Mouse (Mus musculus): Measurements from ENCODE around the gene Trpv2.

Gene Trpv2

GRCm38 (mm10) chr11:62630225-62630821 is 56.0 kb downstream of the Trpv2 start:
- DNase-seq = no peak

- no peak for DNase-seq
Observed at GRCm38 (mm10) chr11:62631138-62631537, 56.9 kb downstream of the Trpv2 start.

- no peak for DNase-seq
Observed at GRCm38 (mm10) chr11:62635406-62635805, 61.1 kb downstream of the Trpv2 start.

GRCm38 (mm10) chr11:62636105-62636839 is 62.0 kb downstream of the Trpv2 start:
- DNase-seq = no peak

- DNase-seq = no peak
Observed at GRCm38 (mm10) chr11:62636840-62637221, 62.5 kb downstream of the Trpv2 start.

- no peak for DNase-seq
Observed at GRCm38 (mm10) chr11:62637401-62637800, 63.1 kb downstream of the Trpv2 start.

- DNase-seq = no peak
Observed at GRCm38 (mm10) chr11:62637806-62638205, 63.5 kb downstream of the Trpv2 start.

GRCm38 (mm10) chr11:62638402-62638801 is 64.1 kb downstream of the Trpv2 start:
- DNase-seq = no peak

- DNase-seq = no peak
Observed at GRCm38 (mm10) chr11:62640378-62640777, 66.1 kb downstream of the Trpv2 start.

- no peak for DNase-seq
Observed at GRCm38 (mm10) chr11:62642023-62642844, 67.9 kb downstream of the Trpv2 start.

- DNase-seq = no peak
Observed at GRCm38 (mm10) chr11:62643011-62643631, 68.8 kb downstream of the Trpv2 start.

GRCm38 (mm10) chr11:62643681-62644363 is 69.5 kb downstream of the Trpv2 start:
- DNase-seq = no peak

- no peak for DNase-seq
Observed at GRCm38 (mm10) chr11:62644602-62645336, 70.5 kb downstream of the Trpv2 start.

GRCm38 (mm10) chr11:62645337-62645675 is 71.0 kb downstream of the Trpv2 start:
- no peak for DNase-seq

GRCm38 (mm10) chr11:62645732-62646494 is 71.6 kb downstream of the Trpv2 start:
- no peak for DNase-seq

- DNase-seq = no peak
Observed at GRCm38 (mm10) chr11:62646495-62646843, 72.2 kb downstream of the Trpv2 start.

- no peak for DNase-seq
Observed at GRCm38 (mm10) chr11:62646958-62647515, 72.8 kb downstream of the Trpv2 start.

- DNase-seq = peak; percentile 28 to 41
Observed at GRCm38 (mm10) chr11:62647661-62648590, 73.6 kb downstream of the Trpv2 start, which contains the start of gene Lrrc75a. Lrrc75a (minus strand) TSS chr11:62648523.

- DNase-seq = peak; percentile 90 to 92
Observed at GRCm38 (mm10) chr11:62648591-62649391, 74.5 kb downstream of the Trpv2 start, which contains the start of gene Mmgt2. Mmgt2 (plus strand) TSS chr11:62648664.

Measured in thymus, adult 18-20 months (tissue).